Mouse (Mus musculus) megakaryocyte, embryonic 14.5 days (primary cell): ENCODE results near the gene Clmp.

Source experiments
- FLI1 ChIP-seq: IDR thresholded peaks from 2 replicates; pipeline ENCODE4 v1.6.1; 2012; ENCODE audit warnings: low read length, inconsistent platforms, mixed read lengths
- GATA1 ChIP-seq: IDR thresholded peaks from 3 replicates; pipeline ENCODE4 v1.6.1; 2012; ENCODE audit warnings: mixed read lengths, low read length, inconsistent platforms, borderline replicate concordance

GRCm38 (mm10) chr9:40639536-40640187 lies 46.1 kb upstream of the Clmp start:
- no peak for TF ChIP-seq GATA1
- TF ChIP-seq FLI1: no peak
